Mouse (Mus musculus) v-Abl transformed pro-B cells (cell line): ENCODE results near the gene Fdx1.

ENCODE experiments used
- in situ Hi-C, 2 experiments: fragments of 400-800 bp; cut with MboI; formaldehyde crosslinking; loops; one replicate each; pipeline ENCODE4 v1.15.1; 2025; ENCODE audit not compliant: unreplicated experiment in 2 of 2

Fdx1 gene

GRCm38 (mm10) chr9:51973846-51974245 is 10.5 kb upstream of the Fdx1 start:
- in situ Hi-C loops: loop anchor here in 1 of 2 experiments (25.0 kb wide), 1 partner anchor 1163 kb away; no protein-coding TSS in a partner anchor

GRCm38 (mm10) chr9:51966373-51966772 is 3.0 kb upstream of the Fdx1 start:
- in situ Hi-C loops: loop anchor here in 1 of 2 experiments (25.0 kb wide), 1 partner anchor 1171 kb away; no protein-coding TSS in a partner anchor

- in situ Hi-C loops: loop anchor here in 1 of 2 experiments (25.0 kb wide), 1 partner anchor 1173 kb away; no protein-coding TSS in a partner anchor
These were observed 754 bp upstream of the Fdx1 start for GRCm38 (mm10) chr9:51964110-51964509.

- in situ Hi-C loops: loop anchor here in 1 of 2 experiments (25.0 kb wide), 1 partner anchor 1176 kb away; no protein-coding TSS in a partner anchor
These were observed 2.0 kb downstream of the Fdx1 start for GRCm38 (mm10) chr9:51961190-51961909.

DNA sequence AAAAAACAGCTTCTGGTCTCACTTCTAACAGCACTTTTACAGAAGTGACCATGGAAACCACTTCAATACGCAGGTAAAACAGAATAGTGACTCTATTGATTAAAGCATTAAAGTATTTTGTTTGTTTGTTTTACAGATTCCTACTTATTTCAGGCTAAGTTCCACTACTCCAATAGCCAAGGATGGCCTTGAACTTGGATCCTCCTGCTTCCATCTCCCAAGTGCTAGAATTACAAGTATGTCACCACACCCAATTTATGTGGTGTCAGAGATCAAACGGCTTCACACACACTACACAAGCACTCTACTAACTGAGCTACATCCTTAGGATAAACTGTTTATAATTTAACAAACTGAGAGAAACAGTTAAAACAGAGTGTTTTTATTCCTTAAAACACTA is 3.0 kb downstream of the Fdx1 start:
- in situ Hi-C loops: loop anchor here in 1 of 2 experiments (25.0 kb wide), 1 partner anchor 1177 kb away; no protein-coding TSS in a partner anchor

- in situ Hi-C loops: loop anchor here in 1 of 2 experiments (25.0 kb wide), 1 partner anchor 1178 kb away; no protein-coding TSS in a partner anchor
These were observed 4.4 kb downstream of the Fdx1 start for GRCm38 (mm10) chr9:51958981-51959380.

GRCm38 (mm10) chr9:51957025-51957424 is 6.3 kb downstream of the Fdx1 start:
- in situ Hi-C loops: loop anchor here in 1 of 2 experiments (25.0 kb wide), 1 partner anchor 1180 kb away; no protein-coding TSS in a partner anchor

- in situ Hi-C loops: loop anchor here in 1 of 2 experiments (25.0 kb wide), 1 partner anchor 1181 kb away; no protein-coding TSS in a partner anchor
These were observed 6.9 kb downstream of the Fdx1 start for GRCm38 (mm10) chr9:51956484-51956883.

- in situ Hi-C loops: loop anchor here in 1 of 2 experiments (25.0 kb wide), 1 partner anchor 1186 kb away; no protein-coding TSS in a partner anchor
These were observed 12.0 kb downstream of the Fdx1 start for GRCm38 (mm10) chr9:51951337-51951736.

- in situ Hi-C loops: loop anchor here in 1 of 2 experiments (25.0 kb wide), 1 partner anchor 1187 kb away; no protein-coding TSS in a partner anchor
These were observed 12.7 kb downstream of the Fdx1 start for GRCm38 (mm10) chr9:51950667-51951066.

- in situ Hi-C loops: loop anchor here in 1 of 2 experiments (25.0 kb wide), 1 partner anchor 1187 kb away; no protein-coding TSS in a partner anchor
These were observed 13.1 kb downstream of the Fdx1 start for GRCm38 (mm10) chr9:51950225-51950624.

GRCm38 (mm10) chr9:51943934-51944333 is 19.4 kb downstream of the Fdx1 start:
- in situ Hi-C loops: no loop called here

DNA sequence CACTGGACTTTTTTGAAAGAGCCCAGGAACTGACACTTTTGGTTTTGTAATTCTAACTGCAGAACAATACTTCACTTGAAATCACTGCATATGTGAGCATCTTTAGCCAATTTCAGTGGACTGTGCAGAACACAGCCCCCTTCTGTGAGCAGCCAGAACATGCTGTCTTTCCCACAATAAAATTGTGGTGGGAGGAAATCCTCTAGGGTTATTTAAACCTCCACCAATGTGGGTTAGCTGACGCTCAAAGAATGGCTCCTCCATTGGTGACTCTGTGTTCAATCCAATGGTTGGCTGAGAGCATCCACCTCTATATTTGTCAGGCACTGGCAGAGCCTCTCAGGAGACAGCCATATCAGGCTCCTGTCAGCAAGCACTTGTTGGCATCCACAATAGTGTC is 28.7 kb downstream of the Fdx1 start:
- in situ Hi-C loops: no loop called here

- in situ Hi-C loops: no loop called here
These were observed 31.4 kb downstream of the Fdx1 start for GRCm38 (mm10) chr9:51931997-51932396.

DNA sequence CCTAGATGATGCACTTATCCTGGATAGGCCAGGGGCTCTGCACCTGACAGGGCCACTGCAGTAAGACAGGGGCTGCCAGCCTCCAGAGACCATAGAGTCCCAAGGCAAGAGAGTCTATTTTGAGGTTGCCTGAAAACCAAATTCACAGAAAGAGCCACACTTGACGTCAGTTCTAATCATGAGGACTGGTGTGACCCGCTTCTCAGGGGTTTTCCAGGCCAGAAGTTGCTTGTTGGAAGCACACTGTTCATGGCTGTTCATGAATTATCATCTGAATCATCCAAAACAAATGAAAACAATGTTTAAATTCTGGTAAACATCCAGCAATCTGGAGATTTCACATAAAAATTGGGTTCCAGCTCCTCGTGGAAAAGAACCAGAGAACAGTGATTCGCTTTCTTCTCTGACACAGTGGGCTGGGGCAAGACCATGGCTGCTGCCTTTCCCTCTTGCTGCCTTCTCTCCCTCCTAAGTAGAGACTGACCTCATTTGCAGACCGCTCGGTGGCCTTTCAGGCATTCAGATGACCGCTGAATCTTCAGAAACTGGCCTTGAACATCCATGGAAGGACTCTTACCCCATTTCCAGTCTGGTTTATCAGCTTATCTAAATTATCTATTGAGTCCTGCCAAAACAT is 32.2 kb downstream of the Fdx1 start:
- in situ Hi-C loops: no loop called here

- in situ Hi-C loops: no loop called here
These were observed 33.4 kb downstream of the Fdx1 start for GRCm38 (mm10) chr9:51929972-51930371.

DNA sequence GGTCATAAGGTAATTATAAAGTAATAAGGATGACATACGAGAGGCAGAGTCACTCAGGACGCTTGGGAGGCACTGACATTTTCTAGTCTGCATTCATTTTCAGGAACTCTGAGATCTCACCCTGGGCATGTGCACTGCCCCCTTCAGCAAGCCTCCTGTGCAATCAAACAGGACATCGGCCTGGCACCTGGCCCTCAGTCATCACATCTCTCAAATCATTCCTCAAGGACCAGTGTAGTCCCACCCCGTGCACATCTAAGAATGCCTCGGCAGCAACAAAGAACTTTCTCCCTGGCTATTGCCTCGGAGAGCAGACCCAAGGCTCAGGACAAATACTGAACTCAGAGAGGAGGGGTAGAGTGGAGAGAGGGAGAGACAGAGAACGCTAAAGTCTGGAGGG is 34.7 kb downstream of the Fdx1 start:
- in situ Hi-C loops: no loop called here

DNA sequence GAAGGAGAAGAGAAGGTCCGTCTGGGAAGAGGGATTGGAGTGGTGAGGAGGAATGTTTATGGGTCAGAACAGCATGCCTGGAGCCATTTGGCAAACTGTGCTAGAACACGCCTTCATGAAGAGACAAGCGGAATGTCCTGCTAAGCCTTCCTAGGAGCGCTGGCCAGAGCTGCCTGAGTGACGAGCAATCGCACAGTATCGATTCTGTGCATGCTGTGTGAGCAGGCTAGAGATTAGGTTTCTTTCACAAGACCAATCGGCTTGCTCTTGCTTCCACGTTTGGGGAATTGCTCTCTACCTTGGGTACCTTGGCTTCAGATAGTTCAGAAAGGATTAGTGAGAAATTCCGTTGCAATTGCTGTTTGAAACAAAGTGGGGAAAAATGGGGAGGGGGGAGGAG is 35.2 kb downstream of the Fdx1 start:
- in situ Hi-C loops: no loop called here

DNA sequence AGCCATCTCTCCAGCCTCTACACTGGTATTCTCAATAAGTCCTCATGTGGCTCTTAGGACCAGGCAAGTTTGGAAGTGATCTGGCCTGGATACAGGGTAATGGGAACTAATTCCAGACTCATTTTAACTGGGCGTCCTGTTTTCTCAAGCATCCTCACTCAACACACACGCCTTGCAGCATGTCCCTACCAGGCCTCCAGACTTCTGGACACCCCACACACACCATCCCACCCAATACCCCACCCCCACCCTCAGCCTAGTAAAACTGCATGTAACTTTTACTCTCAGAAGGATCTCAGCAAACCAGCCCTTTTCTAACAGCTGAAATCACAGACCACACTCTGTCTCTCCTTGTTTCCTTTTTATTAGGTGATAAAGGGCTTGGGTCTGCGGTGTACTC is 35.7 kb downstream of the Fdx1 start:
- in situ Hi-C loops: no loop called here

DNA sequence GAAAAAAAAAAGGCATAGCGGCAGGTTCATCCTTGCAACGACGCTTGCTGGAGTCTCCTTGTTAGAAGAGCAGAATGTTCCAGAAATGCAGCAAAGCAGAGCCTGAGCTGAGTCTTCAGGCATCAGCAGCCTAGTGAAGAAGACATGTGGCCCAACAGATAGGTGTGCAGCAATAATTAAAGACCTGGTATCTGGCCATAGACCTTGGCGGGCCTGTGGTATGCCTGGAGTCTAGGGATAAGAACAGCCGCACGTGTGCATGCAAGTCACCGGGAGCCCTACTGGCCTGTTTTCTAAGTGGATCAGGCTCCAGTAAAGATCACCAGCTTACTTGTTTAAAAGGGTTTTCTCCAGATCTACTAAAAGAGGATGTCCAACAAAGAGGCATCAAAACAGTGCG is 36.7 kb downstream of the Fdx1 start:
- in situ Hi-C loops: no loop called here

- in situ Hi-C loops: loop anchor here in 1 of 2 experiments (25.0 kb wide), 1 partner anchor 1212 kb away; no protein-coding TSS in a partner anchor
These were observed 38.7 kb downstream of the Fdx1 start for GRCm38 (mm10) chr9:51924551-51925081.
